Mouse (Mus musculus) embryonic fibroblast, embryonic 13.5 days (primary cell): Measurements from ENCODE around the gene Cerk. TPM values are rescaled to one million over a fixed set of nuclear protein-coding genes. Genes with fewer than 3 reads are reported as not detected.

Source experiments
- H3K27ac ChIP-seq: 2 replicates; pipeline ENCODE4 v1.5.1; 2012; ENCODE audit warnings: low read length, control low read depth, inconsistent platforms; ENCODE audit not compliant: insufficient read depth
- H3K4me1 ChIP-seq: 2 replicates; pipeline ENCODE4 v1.6.1; 2011; ENCODE audit warnings: low read length; ENCODE audit not compliant: control insufficient read depth, insufficient read depth
- H3K4me3 ChIP-seq: 2 replicates; pipeline ENCODE4 v1.5.1; 2011; ENCODE audit warnings: mild to moderate bottlenecking, control low read depth, low read length; ENCODE audit not compliant: insufficient read depth
- CTCF ChIP-seq: IDR thresholded peaks from 2 replicates; pipeline ENCODE4 v1.5.1; 2011; ENCODE audit warnings: mild to moderate bottlenecking, control low read depth, low read length, moderate library complexity, borderline replicate concordance; ENCODE audit not compliant: insufficient read depth
- POLR2A ChIP-seq: IDR thresholded peaks from 2 replicates; pipeline ENCODE4 v1.6.1; 2011; ENCODE audit warnings: low read depth, mild to moderate bottlenecking, control low read depth, low read length, moderate library complexity
- polyA plus RNA-seq: library from polyadenylated mRNA; stranded (reverse); fragments of >200 nt; gene quantifications from 2 replicates; pipeline ENCODE4 v1.2.4, GENCODE M21; 2011; ENCODE audit warnings: low read depth; ENCODE audit not compliant: missing spikeins, insufficient read length

The Cerk gene
- polyA plus RNA-seq, 1 experiment: 9.6 TPM

DNA sequence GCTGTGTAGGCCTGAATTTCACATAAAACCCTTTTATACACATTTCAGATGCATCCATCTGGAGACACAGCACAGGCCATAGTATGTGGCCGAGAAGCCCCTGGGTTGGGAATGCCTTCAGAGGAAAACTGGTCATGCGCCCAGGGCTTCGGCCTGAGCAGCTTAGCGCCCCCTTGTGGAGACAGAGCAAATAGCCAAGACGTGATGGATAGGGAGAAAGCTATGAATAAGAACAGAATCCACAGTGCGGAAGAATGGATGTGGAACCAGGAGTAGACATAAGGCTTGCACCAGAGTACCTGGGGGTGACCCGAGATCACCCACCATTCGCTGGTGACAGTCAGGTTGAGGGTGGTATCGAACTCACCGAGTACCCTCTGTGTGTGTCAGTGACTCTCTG, 45.6 kb downstream of the Cerk start:
- no peak overlapping the region for H3K4me3 ChIP-seq
- TF ChIP-seq CTCF (peak; percentile 88), POLR2A (no peak)
- no peaks in the 10 kb centered on the region for H3K4me1 ChIP-seq
- no peak overlapping the region for H3K27ac ChIP-seq

DNA sequence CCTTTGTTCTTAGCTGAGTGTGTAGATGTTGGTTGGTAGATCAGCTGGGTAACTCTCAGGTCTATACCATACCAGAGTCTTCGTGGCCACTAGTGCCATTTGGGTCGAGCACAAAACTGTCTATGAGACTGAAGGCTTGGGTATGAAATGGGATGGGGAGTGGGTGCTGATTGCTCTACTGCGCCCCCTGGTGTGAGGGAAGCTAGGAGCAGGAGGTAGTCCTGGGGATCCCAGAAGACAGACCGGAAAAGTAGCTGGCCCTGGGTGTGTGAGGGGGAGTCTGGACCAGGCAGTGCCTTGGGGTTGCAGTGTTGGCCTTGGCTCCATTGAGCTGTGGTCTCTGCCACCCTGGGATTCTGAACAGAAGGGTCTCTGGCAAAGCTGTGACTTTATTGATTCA, 48.3 kb downstream of the Cerk start:
- TF ChIP-seq CTCF (peak; percentile 62; the same call in 1 of the 2 replicates), POLR2A (no peak)
- Histone ChIP-seq H3K4me3 (no peak overlapping the region), H3K4me1 (no peaks in the 10 kb centered on the region), H3K27ac (no peak overlapping the region)

DNA sequence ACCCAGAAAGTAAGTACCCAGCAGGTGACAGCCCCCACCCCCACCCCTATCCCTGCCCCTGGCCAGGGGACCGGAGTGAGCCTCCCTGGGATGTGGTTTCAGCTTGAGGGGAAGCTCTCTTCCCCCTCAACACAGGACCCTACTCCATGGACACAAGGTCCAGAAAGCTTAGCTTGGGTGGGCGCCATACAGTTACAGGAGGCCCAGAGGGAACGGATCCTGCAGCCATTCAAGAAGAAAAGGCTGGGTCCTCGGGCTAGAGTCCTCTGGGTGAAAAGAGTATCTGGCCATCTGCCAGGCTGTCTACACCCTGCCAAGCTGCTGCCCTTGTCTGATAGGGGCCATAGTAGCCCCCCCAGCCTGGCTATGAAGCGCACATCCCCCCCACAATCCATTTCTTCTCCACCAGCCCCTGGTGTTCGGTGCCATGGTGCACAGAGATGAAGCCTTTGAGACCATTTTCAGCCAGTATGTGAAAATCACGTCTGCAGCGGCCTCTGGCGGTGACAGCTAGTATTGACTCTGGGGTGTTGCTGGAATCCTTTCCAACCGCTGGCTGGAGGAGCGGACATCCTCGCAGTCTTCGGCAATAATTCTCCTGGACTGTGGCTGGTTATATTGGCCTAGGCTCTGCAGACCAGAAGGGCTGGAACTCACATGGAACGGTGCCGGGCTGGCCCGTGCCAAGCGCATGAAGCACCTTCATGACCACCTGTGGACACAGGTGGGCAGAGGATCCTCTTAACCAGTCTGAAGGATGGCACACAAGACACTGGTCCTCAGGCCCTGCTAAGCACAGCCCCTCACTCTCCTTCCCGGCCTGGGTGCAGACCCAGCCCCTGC, 50.8 kb downstream of the Cerk start:
- Histone ChIP-seq H3K4me3 (no peak overlapping the region), H3K27ac (no peak overlapping the region), H3K4me1 (no peaks in the 10 kb centered on the region)
- TF ChIP-seq CTCF: peak; percentile 75; the same call in 1 of the 2 replicates
- TF ChIP-seq POLR2A: no peak

DNA sequence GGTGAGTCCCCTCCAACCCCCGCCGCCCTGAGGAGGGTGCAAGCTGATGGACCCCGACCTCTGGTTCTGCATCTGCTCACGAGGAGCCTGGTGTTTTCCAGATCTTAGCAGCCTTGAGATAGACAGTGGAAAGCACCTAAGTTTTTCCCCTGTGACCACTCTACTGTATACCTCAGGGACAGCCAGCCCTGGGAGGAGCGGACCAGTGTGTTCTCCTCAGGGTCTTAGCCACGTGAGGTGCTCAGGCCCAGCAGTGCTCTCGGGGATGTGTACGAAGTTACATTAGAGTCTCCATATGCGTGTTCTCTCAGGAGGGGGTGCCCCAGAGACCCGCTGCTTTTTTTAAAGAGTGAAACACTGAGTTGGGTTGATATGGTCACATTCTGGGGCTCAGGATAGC, 55.3 kb downstream of the Cerk start:
- no peaks in the 10 kb centered on the region for H3K4me1 ChIP-seq
- no peak overlapping the region for H3K4me3 ChIP-seq
- TF ChIP-seq POLR2A (no peak), CTCF (no peak)
- no peak overlapping the region for H3K27ac ChIP-seq

DNA sequence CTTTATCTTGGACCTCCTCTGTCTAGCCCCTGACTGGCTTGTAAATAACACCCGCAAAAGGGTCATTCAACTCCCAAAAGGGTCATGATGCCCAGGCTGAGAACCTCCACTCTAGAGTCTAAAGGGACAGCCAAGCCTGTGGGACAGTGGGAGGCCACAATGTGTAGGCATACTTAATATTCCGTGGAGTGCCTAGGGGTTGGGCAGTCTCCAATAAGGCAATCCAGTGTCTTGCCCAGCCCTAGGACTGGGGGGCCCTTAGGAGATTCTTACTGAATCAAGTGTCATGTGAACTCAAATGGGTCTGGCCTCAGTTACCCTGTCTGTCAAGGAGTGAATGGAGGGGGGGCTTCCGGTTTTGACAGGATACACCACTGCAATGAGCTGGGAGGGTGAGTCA, 56.9 kb downstream of the Cerk start:
- H3K4me1 ChIP-seq: no peaks in the 10 kb centered on the region
- H3K27ac ChIP-seq: no peak overlapping the region
- no peak for TF ChIP-seq POLR2A
- TF ChIP-seq CTCF: no peak
- no peak overlapping the region for H3K4me3 ChIP-seq

DNA sequence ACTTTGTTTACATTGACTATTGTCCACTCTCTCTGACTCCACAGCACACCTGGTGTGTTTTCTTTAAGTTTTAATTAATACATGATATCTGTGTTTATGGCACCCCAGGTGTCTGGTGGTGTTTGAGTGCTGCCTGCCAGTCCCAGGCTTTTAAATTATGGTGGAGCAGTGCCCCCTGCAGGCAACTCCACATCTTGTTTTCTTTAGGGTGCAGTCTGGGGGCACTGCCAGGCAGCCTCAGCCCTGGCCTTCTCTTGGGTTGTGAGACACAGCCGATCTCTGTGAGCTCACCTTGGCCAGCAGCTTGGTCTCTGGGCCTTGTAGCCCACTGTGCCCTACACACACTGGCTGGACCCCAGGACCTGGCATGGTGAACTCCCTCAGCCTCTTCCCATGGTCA, 61.6 kb downstream of the Cerk start:
- Histone ChIP-seq H3K4me3 (no peak overlapping the region), H3K4me1 (no peaks in the 10 kb centered on the region), H3K27ac (no peak overlapping the region)
- TF ChIP-seq POLR2A (no peak), CTCF (0 out of 2 replicates have a peak, but pooled peaks have one; percentile 17)

DNA sequence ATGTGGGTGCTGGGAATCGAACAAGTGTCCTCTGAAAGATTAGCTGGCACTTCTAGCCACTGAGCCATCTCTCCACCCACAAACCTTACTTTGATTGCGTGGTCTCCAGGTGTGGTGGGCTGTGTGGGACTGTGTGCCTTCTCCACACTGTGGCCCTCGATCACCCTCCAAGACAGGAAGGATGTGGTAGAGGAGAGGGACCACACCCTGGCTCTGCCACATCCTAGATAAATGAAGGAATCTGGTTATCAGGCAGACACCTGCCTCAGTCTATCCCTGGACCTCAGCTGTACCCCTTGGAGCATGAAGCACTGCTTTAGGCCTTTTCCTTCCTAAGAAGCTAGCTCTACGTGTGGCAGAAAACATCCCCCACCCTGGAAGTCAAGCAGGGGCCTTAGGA, 62.5 kb downstream of the Cerk start:
- H3K4me1 ChIP-seq: no peaks in the 10 kb centered on the region
- no peak for TF ChIP-seq CTCF
- H3K4me3 ChIP-seq: no peak overlapping the region
- no peak overlapping the region for H3K27ac ChIP-seq

DNA sequence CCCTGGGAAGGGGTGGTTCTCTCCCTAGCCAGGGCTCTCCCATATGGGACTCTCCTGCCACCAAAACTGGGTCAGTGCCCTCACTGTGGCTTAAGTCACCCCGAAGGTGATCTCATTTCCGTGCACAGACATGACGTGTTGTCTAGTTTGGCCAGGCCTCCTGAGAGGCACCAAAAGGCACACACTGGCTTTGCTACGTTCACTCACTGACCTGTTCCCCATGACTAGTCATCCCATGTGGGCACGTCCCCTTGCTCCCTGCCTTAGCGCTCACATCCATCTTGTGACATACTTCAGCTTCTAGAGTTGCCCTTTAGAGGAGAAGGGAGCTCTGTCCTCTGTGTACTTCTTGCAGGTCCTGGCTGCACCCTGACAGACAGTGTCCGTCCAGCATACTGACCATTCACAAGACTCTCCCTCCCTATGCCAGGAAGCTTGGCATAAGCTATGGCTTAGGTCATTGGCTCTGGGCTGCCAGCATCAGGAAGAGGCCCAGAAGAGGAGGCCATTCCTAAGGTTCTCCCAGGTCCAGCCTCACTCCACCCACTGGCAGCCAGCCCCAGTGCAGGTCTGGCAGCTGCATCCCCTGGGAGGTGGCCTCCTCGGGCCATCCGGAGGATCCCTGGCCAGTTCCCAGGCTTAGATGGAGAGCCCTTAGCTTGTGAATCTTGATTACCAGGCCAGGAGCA, 63.5 kb downstream of the Cerk start:
- TF ChIP-seq CTCF (no peak), POLR2A (no peak)
- H3K4me1 ChIP-seq: no peaks in the 10 kb centered on the region
- H3K4me3 ChIP-seq: no peak overlapping the region
- H3K27ac ChIP-seq: no peak overlapping the region

DNA sequence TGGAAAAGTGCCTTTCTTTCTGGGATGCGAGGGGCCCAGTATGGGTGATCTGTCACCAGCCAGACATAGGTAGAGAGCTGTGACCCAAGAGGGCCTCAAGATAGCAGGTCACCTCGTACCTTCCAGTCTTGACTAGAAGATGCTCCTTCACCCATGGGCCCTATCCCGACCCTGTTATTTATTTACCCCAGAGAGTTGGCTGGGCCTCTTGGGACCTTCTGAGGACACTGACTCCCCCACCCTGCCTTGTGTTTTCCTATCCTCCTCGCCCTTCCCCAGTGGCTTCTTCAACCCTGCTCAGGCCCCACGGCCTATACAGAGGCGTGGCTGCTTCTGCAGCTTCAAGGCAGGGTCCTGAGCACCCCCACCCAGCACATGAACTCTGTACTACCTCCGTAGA, 66.8 kb downstream of the Cerk start:
- H3K4me1 ChIP-seq: no peaks in the 10 kb centered on the region
- no peak overlapping the region for H3K4me3 ChIP-seq
- no peak overlapping the region for H3K27ac ChIP-seq
- TF ChIP-seq POLR2A (no peak), CTCF (no peak)
